Mouse (Mus musculus) spleen, adult 2 months (tissue): ENCODE data around the gene Gm5105. TPM values are rescaled to one million over a fixed set of nuclear protein-coding genes. Genes with fewer than 3 reads are reported as not detected.

Experiments
- DNase-seq, 2 experiments: peaks; one replicate each; pipeline versions ENCODE4 v3.0.0 to v3.0.0-alpha.2; 2012 to 2021; ENCODE audit warnings: low spot score in 2 of 2, low read depth in 1 of 2
- H3K27ac ChIP-seq: fragments of 200-500 bp; 2 replicates; pipeline ENCODE4 v1.5.1; 2012; ENCODE audit warnings: low read length, inconsistent platforms; ENCODE audit not compliant: insufficient read depth
- H3K27me3 ChIP-seq: fragments of 200-500 bp; 2 replicates; pipeline ENCODE4 v1.6.1; 2012; ENCODE audit warnings: mild to moderate bottlenecking, moderate library complexity, low read length, inconsistent platforms; ENCODE audit not compliant: control insufficient read depth, insufficient read depth
- H3K36me3 ChIP-seq: fragments of 200-500 bp; 2 replicates; pipeline ENCODE4 v1.6.1; 2012; ENCODE audit warnings: mild to moderate bottlenecking, low read length, inconsistent platforms; ENCODE audit not compliant: control insufficient read depth, insufficient read depth
- H3K4me1 ChIP-seq: fragments of 200-500 bp; 2 replicates; pipeline ENCODE4 v1.6.1; 2011; ENCODE audit warnings: inconsistent platforms; ENCODE audit not compliant: control insufficient read depth, insufficient read depth, insufficient read length
- H3K4me3 ChIP-seq: fragments of 200-500 bp; 2 replicates; pipeline ENCODE4 v1.5.1; 2011; ENCODE audit warnings: mild to moderate bottlenecking, inconsistent platforms; ENCODE audit not compliant: insufficient read depth, insufficient read length; ENCODE audit errors: extremely low read depth
- CTCF ChIP-seq: fragments of 200-500 bp; IDR thresholded peaks from 2 replicates; pipeline ENCODE4 v1.5.1; 2011; ENCODE audit warnings: mild to moderate bottlenecking, inconsistent platforms; ENCODE audit not compliant: insufficient read depth, insufficient read length, insufficient replicate concordance; ENCODE audit errors: extremely low read depth
- POLR2A ChIP-seq: fragments of 200-500 bp; IDR thresholded peaks from 2 replicates; pipeline ENCODE4 v1.6.1; 2011; ENCODE audit warnings: low read depth, low read length, inconsistent platforms
- WGBS: fragments of 180-500 bp; shearing (Covaris S2); methylation state at CpG from one replicate; pipeline ENCODE4 v1.1.7; 2018; 5-methylcytosine and 5-hydroxymethylcytosine counted together
- polyA plus RNA-seq: library from polyadenylated mRNA; depleted of rRNA; stranded (reverse); fragments of >200 nt; gene quantifications from 2 replicates; pipeline ENCODE4 v1.2.3, GENCODE M21; 2012

Gm5105 gene
- polyA plus RNA-seq, 1 experiment = not detected

- H3K27ac ChIP-seq = no peak overlapping the region
- no peaks in the 10 kb centered on the region for H3K27me3 ChIP-seq
- H3K4me1 ChIP-seq = no peaks in the 10 kb centered on the region
- TF ChIP-seq CTCF (no peak), POLR2A (no peak)
- H3K4me3 ChIP-seq = no peak overlapping the region
- WGBS = 86% methylated on average over 4 of the region's 4 CpGs
- DNase-seq = no peak
- H3K36me3 ChIP-seq = no peaks in the 10 kb centered on the region
These were observed 34.7 kb upstream of the Gm5105 start for GRCm38 (mm10) chr3:138101936-138102335.

- WGBS = 94% methylated on average over 1 of the region's 1 CpGs
- H3K27me3 ChIP-seq = no peaks in the 10 kb centered on the region
- no peak overlapping the region for H3K27ac ChIP-seq
- no peaks in the 10 kb centered on the region for H3K36me3 ChIP-seq
- TF ChIP-seq CTCF (no peak), POLR2A (no peak)
- DNase-seq = no peak
- H3K4me3 ChIP-seq = no peak overlapping the region
- no peaks in the 10 kb centered on the region for H3K4me1 ChIP-seq
These were observed 30.5 kb upstream of the Gm5105 start for GRCm38 (mm10) chr3:138097718-138098117.

- no peak for TF ChIP-seq CTCF
- TF ChIP-seq POLR2A = no peak
- H3K4me1 ChIP-seq = no peaks in the 10 kb centered on the region
These were observed 29.3 kb upstream of the Gm5105 start for GRCm38 (mm10) chr3:138096263-138097028.

GRCm38 (mm10) chr3:138095718-138096117, 28.5 kb upstream of the Gm5105 start:
- Histone ChIP-seq H3K27ac (no peak overlapping the region), H3K27me3 (no peaks in the 10 kb centered on the region), H3K4me1 (no peaks in the 10 kb centered on the region), H3K4me3 (no peak overlapping the region), H3K36me3 (no peaks in the 10 kb centered on the region)
- WGBS = 85% methylated on average over 10 of the region's 10 CpGs
- no peak for DNase-seq
- no peak for TF ChIP-seq CTCF
- no peak for TF ChIP-seq POLR2A

More at GRCm38 (mm10) chr3:138096263-138097028, 29.3 kb upstream of the Gm5105 start:
- Histone ChIP-seq H3K27me3 (no peaks in the 10 kb centered on the region), H3K36me3 (no peaks in the 10 kb centered on the region), H3K27ac (no peak overlapping the region), H3K4me3 (no peak overlapping the region)
- 91% methylated on average over 19 of the region's 19 CpGs for WGBS
- DNase-seq = no peak

GRCm38 (mm10) chr3:138095301-138095700, 28.1 kb upstream of the Gm5105 start:
- WGBS = 87% methylated on average over 3 of the region's 3 CpGs
- no peaks in the 10 kb centered on the region for H3K4me1 ChIP-seq
- no peak for DNase-seq
- H3K36me3 ChIP-seq = no peaks in the 10 kb centered on the region
- no peak overlapping the region for H3K4me3 ChIP-seq
- no peak for TF ChIP-seq POLR2A
- H3K27ac ChIP-seq = no peak overlapping the region
- H3K27me3 ChIP-seq = no peaks in the 10 kb centered on the region

- no peaks in the 10 kb centered on the region for H3K4me1 ChIP-seq
- 94% methylated on average over 4 of the region's 4 CpGs for WGBS
- H3K27ac ChIP-seq = no peak overlapping the region
- no peak for TF ChIP-seq POLR2A
- TF ChIP-seq CTCF = no peak
- no peaks in the 10 kb centered on the region for H3K27me3 ChIP-seq
- no peak overlapping the region for H3K4me3 ChIP-seq
- no peak for DNase-seq
- H3K36me3 ChIP-seq = no peaks in the 10 kb centered on the region
These were observed 16.7 kb upstream of the Gm5105 start for GRCm38 (mm10) chr3:138083896-138084295.

GRCm38 (mm10) chr3:138083073-138083637, 16.0 kb upstream of the Gm5105 start:
- H3K27me3 ChIP-seq = no peaks in the 10 kb centered on the region
- H3K36me3 ChIP-seq = no peaks in the 10 kb centered on the region
- TF ChIP-seq CTCF (no peak), POLR2A (no peak)
- H3K4me1 ChIP-seq = no peaks in the 10 kb centered on the region
- H3K27ac ChIP-seq = no peak overlapping the region
- no peak for DNase-seq
- WGBS = 93% methylated on average over 1 of the region's 1 CpGs
- no peak overlapping the region for H3K4me3 ChIP-seq
